Mouse (Mus musculus) liver, postnatal 0 days (tissue): ENCODE data around the gene Tpcn1.

ENCODE experiments used
- CTCF ChIP-seq: sonication (generic); IDR thresholded peaks from 2 replicates; pipeline ENCODE4 v1.5.1; 2016; ENCODE audit warnings: antibody characterized with exemption, low read depth
- EP300 ChIP-seq: IDR thresholded peaks from 2 replicates; pipeline ENCODE4 v1.6.1; 2016; ENCODE audit warnings: antibody characterized with exemption, low read depth, mild to moderate bottlenecking

GRCm38 (mm10) chr5:120560616-120561311 lies 27.7 kb downstream of the Tpcn1 start:
- TF ChIP-seq CTCF (no peak), EP300 (no peak)
